Mouse (Mus musculus): Measurements from ENCODE around the gene Mfsd14a. TPM values are rescaled to one million over a fixed set of nuclear protein-coding genes. Genes with fewer than 3 reads are reported as not detected.
"Not testable (repeated sequence)": the region's sequence is repeated elsewhere in the genome, so short reads cannot be mapped to it uniquely, and the experiment has no call there.

Gene Mfsd14a
- polyA plus RNA-seq, 2 experiments: 15.5 to 33.0 TPM

GRCm38 (mm10) chr3:116659856-116660430, 2.5 kb downstream of the Mfsd14a start:
- no peak for ATAC-seq (ENCODE audit: insufficient read depth)
- Histone ChIP-seq H3K36me3 (replicated peaks; ENCODE audit: control insufficient read depth, insufficient read depth, low read depth) (no peaks in the 10 kb centered on the region), H3K4me2 (ENCODE audit: low read depth) (peak overlapping the region; percentile 74), H3K4me3 (ENCODE audit: insufficient read depth in 1 of 2, low read depth in 2 of 2, low read length in 2 of 2) (peak overlapping the region in 1 of 2 experiments; percentile 23; a peak in 1 of 4 replicates), H3K9me3 (ENCODE audit: control insufficient read depth, low read length) (no peaks in the 10 kb centered on the region), H3K9ac (replicated peaks) (peak overlapping the region; percentile 36), H3K27me3 (ENCODE audit: control insufficient read depth, insufficient read depth, low read length) (no peaks in the 10 kb centered on the region), H3K4me1 (replicated peaks; ENCODE audit: control insufficient read depth in 2 of 2, insufficient read depth in 2 of 2, low read length in 1 of 2) (peaks cover 24 to 35% of the 10 kb centered on the region in 2 experiments), H3K27ac (no peak overlapping the region)
- TF ChIP-seq CTCF (IDR thresholded peaks at IDR 0.05; ENCODE audit: low read depth) (no peak), EP300 (IDR thresholded peaks at IDR 0.05; ENCODE audit: low read depth) (no peak)
- WGBS (ENCODE audit: insufficient replicate concordance): 66% methylated on average over 13 of the region's 13 CpGs
- no peak for DNase-seq (ENCODE audit: low read depth in 3 of 3, low spot score in 3 of 3)

- no peak overlapping the region for H3K9ac ChIP-seq (replicated peaks)
- H3K9me3 ChIP-seq (ENCODE audit: control insufficient read depth, low read length): no peaks in the 10 kb centered on the region
- no peak overlapping the region for H3K4me3 ChIP-seq (ENCODE audit: insufficient read depth in 1 of 2, low read depth in 2 of 2, low read length in 2 of 2)
- TF ChIP-seq CTCF (IDR thresholded peaks at IDR 0.05; ENCODE audit: low read depth) (no peak), EP300 (IDR thresholded peaks at IDR 0.05; ENCODE audit: low read depth) (no peak)
- DNase-seq (ENCODE audit: low read depth in 3 of 3, low spot score in 3 of 3): no peak
- no peak overlapping the region; the same call in 1 of the 2 replicates for H3K4me2 ChIP-seq (ENCODE audit: low read depth)
- 67% methylated on average over 15 of the region's 15 CpGs for WGBS (ENCODE audit: insufficient replicate concordance)
- no peak for ATAC-seq (ENCODE audit: insufficient read depth)
- H3K4me1 ChIP-seq (replicated peaks; ENCODE audit: control insufficient read depth in 2 of 2, insufficient read depth in 2 of 2, low read length in 1 of 2): peaks cover 24 to 35% of the 10 kb centered on the region in 2 experiments
- no peaks in the 10 kb centered on the region for H3K36me3 ChIP-seq (replicated peaks; ENCODE audit: control insufficient read depth, insufficient read depth, low read depth)
- no peak overlapping the region for H3K27ac ChIP-seq
- no peaks in the 10 kb centered on the region for H3K27me3 ChIP-seq (ENCODE audit: control insufficient read depth, insufficient read depth, low read length)
These were observed 3.4 kb downstream of the Mfsd14a start for GRCm38 (mm10) chr3:116658928-116659565.

- no peak for TF ChIP-seq CTCF (IDR thresholded peaks at IDR 0.05; ENCODE audit: low read depth)
- TF ChIP-seq EP300 (IDR thresholded peaks at IDR 0.05; ENCODE audit: low read depth): no peak
- no peak for DNase-seq (ENCODE audit: low read depth in 3 of 3, low spot score in 3 of 3)
- H3K36me3 ChIP-seq (replicated peaks; ENCODE audit: control insufficient read depth, insufficient read depth, low read depth): no peaks in the 10 kb centered on the region
- H3K4me1 ChIP-seq (replicated peaks; ENCODE audit: control insufficient read depth in 2 of 2, insufficient read depth in 2 of 2, low read length in 1 of 2): peaks cover 20 to 34% of the 10 kb centered on the region in 2 experiments
- no peaks in the 10 kb centered on the region for H3K9me3 ChIP-seq (ENCODE audit: control insufficient read depth, low read length)
- no peak overlapping the region for H3K4me3 ChIP-seq (ENCODE audit: insufficient read depth in 1 of 2, low read depth in 2 of 2, low read length in 2 of 2)
- no peak for ATAC-seq (ENCODE audit: insufficient read depth)
- WGBS (ENCODE audit: insufficient replicate concordance): 69% methylated on average over 7 of the region's 7 CpGs
- H3K9ac ChIP-seq (replicated peaks): no peak overlapping the region
- no peak overlapping the region for H3K27ac ChIP-seq
- H3K4me2 ChIP-seq (ENCODE audit: low read depth): no peak overlapping the region
- H3K27me3 ChIP-seq (ENCODE audit: control insufficient read depth, insufficient read depth, low read length): no peaks in the 10 kb centered on the region
These were observed 6.1 kb downstream of the Mfsd14a start for GRCm38 (mm10) chr3:116656184-116656965.

- peaks cover 5 to 23% of the 10 kb centered on the region in 2 experiments for H3K4me1 ChIP-seq (replicated peaks; ENCODE audit: control insufficient read depth in 2 of 2, insufficient read depth in 2 of 2, low read length in 1 of 2)
- ATAC-seq (ENCODE audit: insufficient read depth): not testable (repeated sequence)
These were observed 8.4 kb downstream of the Mfsd14a start for GRCm38 (mm10) chr3:116654051-116654450.

More at GRCm38 (mm10) chr3:116654051-116654450, 8.4 kb downstream of the Mfsd14a start:
- not testable (repeated sequence) for H3K9me3 ChIP-seq (ENCODE audit: control insufficient read depth, low read length); H3K36me3 ChIP-seq (replicated peaks; ENCODE audit: control insufficient read depth, insufficient read depth, low read depth); H3K4me3 ChIP-seq (ENCODE audit: insufficient read depth in 1 of 2, low read depth in 2 of 2, low read length in 2 of 2); DNase-seq (ENCODE audit: low read depth in 3 of 3, low spot score in 3 of 3); H3K27ac ChIP-seq; H3K9ac ChIP-seq (replicated peaks); H3K4me2 ChIP-seq (ENCODE audit: low read depth); H3K27me3 ChIP-seq (ENCODE audit: control insufficient read depth, insufficient read depth, low read length)
- 69% methylated on average over 11 of the region's 11 CpGs for WGBS (ENCODE audit: insufficient replicate concordance)
